Mouse (Mus musculus) C2C12 (cell line): ENCODE data around the gene Rab40c.

Source experiments
- CTCF ChIP-seq: IDR thresholded peaks from one replicate; pipeline ENCODE4 v1.5.1; 2011; ENCODE audit not compliant: control insufficient read depth, insufficient read depth, insufficient read length
- MYOD1 ChIP-seq: IDR thresholded peaks from one replicate; pipeline ENCODE4 v1.6.1; 2011; ENCODE audit warnings: low read depth; ENCODE audit not compliant: control insufficient read depth, insufficient read length

DNA sequence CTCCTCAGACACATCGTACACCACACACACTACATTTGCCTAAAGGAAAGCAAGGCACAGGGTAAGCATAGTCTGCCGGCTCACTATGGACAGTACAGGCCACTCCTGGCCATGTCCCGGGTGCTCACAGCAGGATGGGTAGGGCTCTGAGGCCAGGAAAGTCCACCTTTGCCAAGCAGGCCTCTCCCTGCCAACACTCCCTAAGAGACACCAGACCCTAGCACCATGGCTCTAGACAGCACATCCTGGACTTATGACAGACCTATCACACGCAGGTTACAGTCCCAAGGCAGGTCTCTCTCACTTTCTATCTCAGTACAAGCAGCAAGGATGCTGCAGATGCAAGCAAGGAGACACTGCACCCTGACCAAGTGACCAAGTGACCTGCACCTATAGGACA is 76.4 kb downstream of the Rab40c start:
- TF ChIP-seq CTCF (no peak), MYOD1 (no peak)
